Mouse (Mus musculus) brain, embryonic 14.5 days (tissue): ENCODE measurements around the gene Sec14l5. TPM values are rescaled to one million over a fixed set of nuclear protein-coding genes. Genes with fewer than 3 reads are reported as not detected.

Experiments
- DNase-seq: peaks from one replicate; pipeline ENCODE4 v3.0.0-alpha.2; 2011; ENCODE audit warnings: low read depth
- CTCF ChIP-seq: fragments of 200-500 bp; IDR thresholded peaks from 2 replicates; pipeline ENCODE4 v1.5.1; 2012; ENCODE audit warnings: inconsistent platforms, mild to moderate bottlenecking, moderate library complexity, borderline replicate concordance; ENCODE audit not compliant: insufficient read depth, insufficient read length; ENCODE audit errors: extremely low read depth
- POLR2A ChIP-seq: fragments of 200-500 bp; IDR thresholded peaks from 2 replicates; pipeline ENCODE4 v1.6.1; 2012; ENCODE audit warnings: mild to moderate bottlenecking, inconsistent platforms, borderline replicate concordance; ENCODE audit not compliant: poor library complexity, insufficient read depth, insufficient read length, severe bottlenecking; ENCODE audit errors: extremely low read depth
- polyA plus RNA-seq: library from polyadenylated mRNA; depleted of rRNA; stranded (reverse); fragments of >200 nt; gene quantifications from 2 replicates; pipeline ENCODE4 v1.2.3, GENCODE M21; 2012; rRNA removed

Gene Sec14l5
- polyA plus RNA-seq, 1 experiment: 1.7 TPM

DNA sequence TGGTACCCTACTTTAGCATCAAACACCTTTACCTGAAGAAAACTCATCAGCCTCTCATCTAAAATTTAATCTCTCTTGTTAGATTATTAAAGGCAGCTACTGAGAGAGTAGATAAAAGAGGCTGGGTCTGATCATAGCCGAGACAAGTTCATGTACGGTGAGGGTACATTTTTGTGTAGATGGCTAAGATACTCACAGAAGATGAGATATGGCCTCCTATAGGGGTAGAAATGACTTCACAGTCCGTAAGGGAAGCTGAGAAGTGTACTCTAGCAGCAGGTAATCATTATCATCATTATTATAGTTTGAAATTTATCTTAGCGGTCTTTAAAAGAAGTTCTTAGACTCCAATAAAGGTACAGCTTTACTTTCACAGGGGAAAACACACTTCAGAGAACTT is 86.1 kb downstream of the Sec14l5 start:
- TF ChIP-seq CTCF: no peak
- no peak for TF ChIP-seq POLR2A
- no peak for DNase-seq

DNA sequence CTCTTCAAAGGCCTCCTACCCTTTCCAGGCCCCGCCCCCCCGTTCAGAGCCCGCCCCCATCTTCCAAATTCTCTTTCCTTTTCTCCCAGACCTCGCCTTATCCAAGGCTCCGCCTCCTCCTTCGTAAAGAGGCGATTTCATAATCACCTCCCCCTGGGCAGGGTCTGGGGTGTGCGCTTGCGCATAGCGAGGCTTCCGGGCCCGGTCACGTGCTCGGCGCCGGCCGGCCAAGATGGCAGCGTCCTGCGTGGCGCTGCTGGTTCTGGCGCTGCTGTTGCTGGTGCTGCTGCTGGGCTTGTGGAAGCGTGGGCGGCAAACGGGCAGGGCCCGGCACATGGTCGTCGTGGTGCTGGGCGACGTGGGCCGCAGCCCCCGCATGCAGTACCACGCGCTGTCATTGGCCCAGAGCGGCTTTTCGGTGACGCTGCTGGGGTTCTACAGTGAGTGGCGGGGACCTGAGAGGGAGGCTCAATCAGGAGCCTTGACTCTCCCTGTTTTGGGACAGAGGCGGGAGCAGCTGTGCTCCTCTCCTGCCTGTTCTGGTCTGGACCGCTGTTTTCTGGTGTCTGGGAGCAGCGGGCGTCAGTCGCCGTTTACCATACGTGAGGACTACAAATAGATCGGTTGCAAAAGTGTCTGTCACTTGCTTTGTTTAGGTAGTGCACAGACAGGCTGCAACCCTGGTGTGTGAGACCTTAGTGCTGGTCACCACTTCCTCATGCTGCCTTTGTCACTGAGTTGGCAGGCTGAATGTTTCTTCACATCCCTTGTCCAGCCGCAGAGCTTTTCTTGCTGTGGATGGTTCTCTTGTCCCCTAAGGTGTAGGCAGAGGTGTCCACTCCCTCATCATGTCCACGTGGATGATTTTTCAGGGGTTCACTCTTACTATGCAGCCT is 86.8 kb downstream of the Sec14l5 start, which contains the start of gene Alg1:
Alg1 (plus strand) TSS at position 204 of the 896 bp plus-strand sequence.
- peak; percentile 97 for DNase-seq
- no peak for TF ChIP-seq CTCF
- peak; percentile 100 for TF ChIP-seq POLR2A

Other genes with a start within 250 kb of the Sec14l5 start
- 102 and 141 TPM in 2 replicates for gene Nudt16l1, start 208.3 kb upstream of the Sec14l5 start, polyA plus RNA-seq
- gene Anks3, start 182.9 kb upstream of the Sec14l5 start, polyA plus RNA-seq: 99.8 and 131 TPM in 2 replicates
- not detected in 2 replicates for gene Sept12, start 149.3 kb upstream of the Sec14l5 start, polyA plus RNA-seq
- 1.6 and 3.4 TPM in 2 replicates for gene Smim22, start 139.8 kb upstream of the Sec14l5 start, polyA plus RNA-seq
- 149 and 158 TPM in 2 replicates for gene Rogdi, start 133.6 kb upstream of the Sec14l5 start, polyA plus RNA-seq
- gene Glyr1, start 97.2 kb upstream of the Sec14l5 start, polyA plus RNA-seq: 169 and 172 TPM in 2 replicates
- 35.0 and 37.6 TPM in 2 replicates for gene Ubn1, start 97.1 kb upstream of the Sec14l5 start, polyA plus RNA-seq
- gene Ppl, start 14.7 kb upstream of the Sec14l5 start, polyA plus RNA-seq: 0.71 and 1.2 TPM in 2 replicates
- 12.9 and 13.5 TPM in 2 replicates for gene Nagpa, start 56.9 kb downstream of the Sec14l5 start, polyA plus RNA-seq
- 14.9 and 16.2 TPM in 2 replicates for gene AU021092, start 75.2 kb downstream of the Sec14l5 start, polyA plus RNA-seq
- 42.9 and 56.6 TPM in 2 replicates for gene Alg1, start 86.5 kb downstream of the Sec14l5 start, polyA plus RNA-seq
- 11.2 and 13.8 TPM in 2 replicates for gene Eef2kmt, start 108.9 kb downstream of the Sec14l5 start, polyA plus RNA-seq